Mouse (Mus musculus): Measurements from ENCODE around the gene Pgap2.
"Not testable (repeated sequence)": the region's sequence is repeated elsewhere in the genome, so short reads cannot be mapped to it uniquely, and the experiment has no call there.

Gene Pgap2

GRCm38 (mm10) chr7:102242371-102242770 lies 32.4 kb downstream of the Pgap2 start:
- no peak for DNase-seq

- DNase-seq, result no peak
Measured at GRCm38 (mm10) chr7:102242917-102243316, 32.9 kb downstream of the Pgap2 start.

- no peak for DNase-seq
Measured at GRCm38 (mm10) chr7:102243870-102244269, 33.9 kb downstream of the Pgap2 start.

GRCm38 (mm10) chr7:102244782-102245535 lies 35.0 kb downstream of the Pgap2 start:
- DNase-seq, result no peak

- DNase-seq, result no peak
Measured at GRCm38 (mm10) chr7:102245775-102246174, 35.8 kb downstream of the Pgap2 start.

- DNase-seq, result no peak
Measured at GRCm38 (mm10) chr7:102246265-102246664, 36.3 kb downstream of the Pgap2 start.

- no peak for DNase-seq
Measured at GRCm38 (mm10) chr7:102246956-102247797, 37.2 kb downstream of the Pgap2 start.

- DNase-seq, result no peak
Measured at GRCm38 (mm10) chr7:102248691-102249404, 38.8 kb downstream of the Pgap2 start.

GRCm38 (mm10) chr7:102249531-102249895 lies 39.5 kb downstream of the Pgap2 start:
- peak in 1 of 2 experiments; percentile 20 for DNase-seq

GRCm38 (mm10) chr7:102249896-102250630 lies 40.1 kb downstream of the Pgap2 start:
- DNase-seq, result peak; percentile 64 to 67

- peak; percentile 91 to 92 for DNase-seq
Measured at GRCm38 (mm10) chr7:102250631-102251214, 40.7 kb downstream of the Pgap2 start.

- no peak for DNase-seq
Measured at GRCm38 (mm10) chr7:102253631-102254030, 43.6 kb downstream of the Pgap2 start.

- DNase-seq, result no peak
Measured at GRCm38 (mm10) chr7:102255954-102256353, 45.9 kb downstream of the Pgap2 start, which contains the start of gene Rhog. Rhog (minus strand) TSS chr7:102256054.

- no peak for DNase-seq
Measured at GRCm38 (mm10) chr7:102256636-102257035, 46.6 kb downstream of the Pgap2 start.

GRCm38 (mm10) chr7:102258189-102258588 lies 48.2 kb downstream of the Pgap2 start:
- peak; percentile 83 to 84 for DNase-seq

GRCm38 (mm10) chr7:102258753-102259152 lies 48.7 kb downstream of the Pgap2 start:
- no peak for DNase-seq

- no peak for DNase-seq
Measured at GRCm38 (mm10) chr7:102259716-102260479, 49.9 kb downstream of the Pgap2 start.

- no peak for DNase-seq
Measured at GRCm38 (mm10) chr7:102260518-102260917, 50.5 kb downstream of the Pgap2 start.

- DNase-seq, result no peak
Measured at GRCm38 (mm10) chr7:102263020-102263419, 53.0 kb downstream of the Pgap2 start.

GRCm38 (mm10) chr7:102266021-102266400 lies 56.0 kb downstream of the Pgap2 start:
- not testable (repeated sequence) for DNase-seq

- DNase-seq, result peak in 1 of 2 experiments; percentile 10
Measured at GRCm38 (mm10) chr7:102266401-102267042, 56.5 kb downstream of the Pgap2 start.
